Mouse (Mus musculus): ENCODE measurements around the gene Dcst1.

DNA sequence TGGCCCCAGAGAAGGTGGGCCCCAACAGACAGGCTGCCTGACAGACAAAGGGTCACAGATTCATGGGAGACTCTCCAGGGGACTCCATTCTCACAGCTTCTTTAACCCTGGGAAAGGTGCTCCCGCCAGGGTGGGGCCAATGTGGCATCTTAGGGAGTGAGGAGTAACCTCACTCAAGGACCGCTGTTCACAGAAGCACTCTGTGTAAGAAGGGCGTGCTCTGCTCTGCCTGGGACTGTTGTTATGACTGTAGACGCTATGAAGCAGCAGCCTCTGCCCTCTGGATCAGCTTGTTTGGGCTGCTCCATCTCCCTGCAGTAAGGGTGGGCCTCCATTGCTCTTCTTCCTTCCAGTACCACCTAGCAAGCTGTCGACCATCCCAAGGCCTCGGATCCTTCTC lies 60.6 kb downstream of the Dcst1 start:
- no peak for TF ChIP-seq GATA1 (IDR thresholded peaks at IDR 0.05; ENCODE audit: borderline replicate concordance, low read length)
- TF ChIP-seq FLI1 (IDR thresholded peaks at IDR 0.05; ENCODE audit: low read length), result no peak
